Mouse (Mus musculus): ENCODE measurements around the gene Mical3.

GRCm38 (mm10) chr6:121028514-121028913 lies 102.3 kb downstream of the Mical3 start:
- TF ChIP-seq CTCF (IDR thresholded peaks at IDR 0.05; ENCODE audit: borderline replicate concordance, control insufficient read depth, extremely low read depth, insufficient read depth, low read length, poor library complexity) (no peak), POLR2A (IDR thresholded peaks at IDR 0.05; ENCODE audit: control insufficient read depth, extremely low read depth, insufficient read depth, low read length, poor library complexity) (no peak)

All from thymus, adult 2 months (tissue).